Mouse (Mus musculus): ENCODE data around the gene Kif26a.

DNA sequence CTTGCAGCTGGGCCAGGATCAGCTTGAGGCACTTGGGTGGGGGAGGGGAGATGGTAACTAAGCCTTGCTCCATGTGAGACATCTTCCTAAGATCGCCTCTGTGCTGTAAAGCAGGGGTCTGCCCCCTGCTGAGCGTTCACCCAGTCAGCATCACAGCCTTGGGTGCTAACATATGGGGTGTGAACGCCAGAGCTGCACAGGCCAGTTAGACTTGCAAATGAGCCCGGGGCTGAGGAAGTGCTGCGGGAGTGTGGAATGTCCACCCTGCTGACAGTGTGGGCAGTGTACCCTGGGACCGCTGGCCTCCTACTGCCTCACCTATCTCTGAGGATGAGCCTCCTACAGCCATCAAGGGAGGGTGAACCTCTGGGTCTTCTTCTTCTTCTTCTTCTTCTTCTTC, 45.7 kb downstream of the Kif26a start:
- no peak for TF ChIP-seq CTCF (IDR thresholded peaks at IDR 0.05; ENCODE audit: control insufficient read depth, insufficient read depth, insufficient replicate concordance, low read depth, low read length)
- no peak for TF ChIP-seq POLR2A (IDR thresholded peaks at IDR 0.05; ENCODE audit: control insufficient read depth, low read depth, low read length)

Data from testis, adult 2 months (tissue).